Mouse (Mus musculus): ENCODE data around the gene Asb6. TPM values are rescaled to one million over a fixed set of nuclear protein-coding genes. Genes with fewer than 3 reads are reported as not detected.

The Asb6 gene
- polyA plus RNA-seq (2015; fragmentation: Nextera tagmentation; extraction: Ambion mirVana), result 27.8 and 29.1 TPM in 2 replicates

- peaks cover 27% of the 10 kb centered on the region for H3K4me1 ChIP-seq (ENCODE audit: control insufficient read depth, low read depth, low read length)
- ATAC-seq (ENCODE audit: low read depth), result no peak
- no peak within 1 kb of the TSS for H3K27ac ChIP-seq (ENCODE audit: low read length)
- 50% methylated on average over 4 of the region's 4 CpGs for WGBS (ENCODE audit: insufficient replicate concordance)
- no peaks in the 10 kb centered on the region for H3K27me3 ChIP-seq (ENCODE audit: control insufficient read depth, insufficient read depth, low read depth, low read length)
- H3K4me2 ChIP-seq (ENCODE audit: low read depth, low read length), result no peak within 1 kb of the TSS
- H3K4me3 ChIP-seq (ENCODE audit: low read depth, low read length), result no peak within 1 kb of the TSS
- peaks cover 9% of the 10 kb centered on the region for H3K36me3 ChIP-seq (ENCODE audit: control insufficient read depth, insufficient read depth)
- no peak within 1 kb of the TSS for H3K9ac ChIP-seq (ENCODE audit: low read depth, low read length)
- no peaks in the 10 kb centered on the region for H3K9me3 ChIP-seq (replicated peaks; ENCODE audit: control insufficient read depth, low read length)
Observed at GRCm38 (mm10) chr2:30830283-30830795, at the start of gene Asb6. TSS of gene Asb6 (minus strand) at chr2:30830333.

GRCm38 (mm10) chr2:30879481-30879880, 49.3 kb upstream of the Asb6 start:
- H3K9ac ChIP-seq (ENCODE audit: low read depth, low read length), result no peak overlapping the region
- no peak overlapping the region for H3K4me3 ChIP-seq (ENCODE audit: low read depth, low read length)
- no peaks in the 10 kb centered on the region for H3K9me3 ChIP-seq (replicated peaks; ENCODE audit: control insufficient read depth, low read length)
- H3K4me2 ChIP-seq (ENCODE audit: low read depth, low read length), result no peak overlapping the region
- no peaks in the 10 kb centered on the region for H3K36me3 ChIP-seq (ENCODE audit: control insufficient read depth, insufficient read depth)
- no peak overlapping the region for H3K27ac ChIP-seq (ENCODE audit: low read length)
- no peak for ATAC-seq (ENCODE audit: low read depth)
- H3K4me1 ChIP-seq (ENCODE audit: control insufficient read depth, low read depth, low read length), result no peaks in the 10 kb centered on the region
- no peaks in the 10 kb centered on the region for H3K27me3 ChIP-seq (ENCODE audit: control insufficient read depth, insufficient read depth, low read depth, low read length)
- whole genome bisulfite sequencing (ENCODE audit: insufficient replicate concordance), result 78% methylated on average over 15 of the region's 15 CpGs

GRCm38 (mm10) chr2:30875621-30876432, 45.7 kb upstream of the Asb6 start:
- Histone ChIP-seq H3K27ac (ENCODE audit: low read length) (no peak overlapping the region), H3K4me1 (ENCODE audit: control insufficient read depth, low read depth, low read length) (no peaks in the 10 kb centered on the region), H3K27me3 (ENCODE audit: control insufficient read depth, insufficient read depth, low read depth, low read length) (no peaks in the 10 kb centered on the region), H3K9ac (ENCODE audit: low read depth, low read length) (no peak overlapping the region), H3K9me3 (replicated peaks; ENCODE audit: control insufficient read depth, low read length) (no peaks in the 10 kb centered on the region), H3K36me3 (ENCODE audit: control insufficient read depth, insufficient read depth) (no peaks in the 10 kb centered on the region), H3K4me3 (ENCODE audit: low read depth, low read length) (no peak overlapping the region), H3K4me2 (ENCODE audit: low read depth, low read length) (no peak overlapping the region)
- no peak for ATAC-seq (ENCODE audit: low read depth)
- 49% methylated on average over 11 of the region's 11 CpGs for WGBS (ENCODE audit: insufficient replicate concordance)

- Histone ChIP-seq H3K36me3 (ENCODE audit: control insufficient read depth, insufficient read depth) (no peaks in the 10 kb centered on the region), H3K9ac (ENCODE audit: low read depth, low read length) (no peak overlapping the region), H3K9me3 (replicated peaks; ENCODE audit: control insufficient read depth, low read length) (no peaks in the 10 kb centered on the region), H3K27me3 (ENCODE audit: control insufficient read depth, insufficient read depth, low read depth, low read length) (no peaks in the 10 kb centered on the region), H3K4me1 (ENCODE audit: control insufficient read depth, low read depth, low read length) (no peaks in the 10 kb centered on the region), H3K4me3 (ENCODE audit: low read depth, low read length) (no peak overlapping the region), H3K4me2 (ENCODE audit: low read depth, low read length) (no peak overlapping the region), H3K27ac (ENCODE audit: low read length) (no peak overlapping the region)
- WGBS (ENCODE audit: insufficient replicate concordance), result 66% methylated on average over 7 of the region's 7 CpGs
- ATAC-seq (ENCODE audit: low read depth), result no peak
Observed at GRCm38 (mm10) chr2:30875096-30875495, 45.0 kb upstream of the Asb6 start.

GRCm38 (mm10) chr2:30874445-30874844, 44.3 kb upstream of the Asb6 start:
- Histone ChIP-seq H3K9me3 (replicated peaks; ENCODE audit: control insufficient read depth, low read length) (no peaks in the 10 kb centered on the region), H3K9ac (ENCODE audit: low read depth, low read length) (no peak overlapping the region), H3K4me2 (ENCODE audit: low read depth, low read length) (no peak overlapping the region), H3K4me1 (ENCODE audit: control insufficient read depth, low read depth, low read length) (no peaks in the 10 kb centered on the region), H3K27me3 (ENCODE audit: control insufficient read depth, insufficient read depth, low read depth, low read length) (no peaks in the 10 kb centered on the region), H3K4me3 (ENCODE audit: low read depth, low read length) (no peak overlapping the region), H3K36me3 (ENCODE audit: control insufficient read depth, insufficient read depth) (no peaks in the 10 kb centered on the region), H3K27ac (ENCODE audit: low read length) (no peak overlapping the region)
- no peak for ATAC-seq (ENCODE audit: low read depth)
- 54% methylated on average over 10 of the region's 10 CpGs for WGBS (ENCODE audit: insufficient replicate concordance)

GRCm38 (mm10) chr2:30872669-30873068, 42.5 kb upstream of the Asb6 start:
- no peak overlapping the region for H3K9ac ChIP-seq (ENCODE audit: low read depth, low read length)
- H3K4me1 ChIP-seq (ENCODE audit: control insufficient read depth, low read depth, low read length), result no peaks in the 10 kb centered on the region
- no peak overlapping the region for H3K4me3 ChIP-seq (ENCODE audit: low read depth, low read length)
- no peaks in the 10 kb centered on the region for H3K36me3 ChIP-seq (ENCODE audit: control insufficient read depth, insufficient read depth)
- H3K4me2 ChIP-seq (ENCODE audit: low read depth, low read length), result no peak overlapping the region
- H3K27me3 ChIP-seq (ENCODE audit: control insufficient read depth, insufficient read depth, low read depth, low read length), result no peaks in the 10 kb centered on the region
- H3K9me3 ChIP-seq (replicated peaks; ENCODE audit: control insufficient read depth, low read length), result no peaks in the 10 kb centered on the region
- ATAC-seq (ENCODE audit: low read depth), result no peak
- WGBS (ENCODE audit: insufficient replicate concordance), result 70% methylated on average over 6 of the region's 6 CpGs
- H3K27ac ChIP-seq (ENCODE audit: low read length), result no peak overlapping the region

- Histone ChIP-seq H3K27me3 (ENCODE audit: control insufficient read depth, insufficient read depth, low read depth, low read length) (peaks cover 4% of the 10 kb centered on the region), H3K4me1 (ENCODE audit: control insufficient read depth, low read depth, low read length) (no peaks in the 10 kb centered on the region), H3K36me3 (ENCODE audit: control insufficient read depth, insufficient read depth) (no peaks in the 10 kb centered on the region), H3K4me3 (ENCODE audit: low read depth, low read length) (no peak overlapping the region), H3K9ac (ENCODE audit: low read depth, low read length) (no peak overlapping the region), H3K27ac (ENCODE audit: low read length) (no peak overlapping the region), H3K4me2 (ENCODE audit: low read depth, low read length) (no peak overlapping the region), H3K9me3 (replicated peaks; ENCODE audit: control insufficient read depth, low read length) (no peaks in the 10 kb centered on the region)
- no peak for ATAC-seq (ENCODE audit: low read depth)
- 54% methylated on average over 8 of the region's 8 CpGs for WGBS (ENCODE audit: insufficient replicate concordance)
Observed at GRCm38 (mm10) chr2:30870863-30871262, 40.7 kb upstream of the Asb6 start.

- no peaks in the 10 kb centered on the region for H3K9me3 ChIP-seq (replicated peaks; ENCODE audit: control insufficient read depth, low read length)
- no peaks in the 10 kb centered on the region for H3K36me3 ChIP-seq (ENCODE audit: control insufficient read depth, insufficient read depth)
- no peak overlapping the region for H3K4me3 ChIP-seq (ENCODE audit: low read depth, low read length)
- no peak for ATAC-seq (ENCODE audit: low read depth)
- WGBS (ENCODE audit: insufficient replicate concordance), result 40% methylated on average over 3 of the region's 3 CpGs
- H3K4me1 ChIP-seq (ENCODE audit: control insufficient read depth, low read depth, low read length), result no peaks in the 10 kb centered on the region; the same call in none of the 2 replicates
- H3K27ac ChIP-seq (ENCODE audit: low read length), result no peak overlapping the region
- no peak overlapping the region for H3K4me2 ChIP-seq (ENCODE audit: low read depth, low read length)
- peaks cover 23% of the 10 kb centered on the region for H3K27me3 ChIP-seq (ENCODE audit: control insufficient read depth, insufficient read depth, low read depth, low read length)
- no peak overlapping the region for H3K9ac ChIP-seq (ENCODE audit: low read depth, low read length)
Observed at GRCm38 (mm10) chr2:30865426-30865825, 35.3 kb upstream of the Asb6 start.

GRCm38 (mm10) chr2:30864968-30865381, 34.8 kb upstream of the Asb6 start:
- 3% methylated on average over 35 of the region's 35 CpGs for WGBS (ENCODE audit: insufficient replicate concordance)
- Histone ChIP-seq H3K9ac (ENCODE audit: low read depth, low read length) (no peak overlapping the region), H3K9me3 (replicated peaks; ENCODE audit: control insufficient read depth, low read length) (no peaks in the 10 kb centered on the region), H3K4me1 (ENCODE audit: control insufficient read depth, low read depth, low read length) (no peaks in the 10 kb centered on the region; the same call in none of the 2 replicates), H3K27me3 (ENCODE audit: control insufficient read depth, insufficient read depth, low read depth, low read length) (peaks cover 23% of the 10 kb centered on the region), H3K4me2 (ENCODE audit: low read depth, low read length) (peak overlapping the region; percentile 36), H3K36me3 (ENCODE audit: control insufficient read depth, insufficient read depth) (no peaks in the 10 kb centered on the region), H3K4me3 (ENCODE audit: low read depth, low read length) (peak overlapping the region; percentile 17), H3K27ac (ENCODE audit: low read length) (no peak overlapping the region)
- ATAC-seq (ENCODE audit: low read depth), result no peak

Data from liver, embryonic 16.5 days (tissue).